Mouse (Mus musculus) spleen, adult 12 weeks (tissue): ENCODE results near the gene Usp29.
"Not testable (repeated sequence)": the region's sequence is repeated elsewhere in the genome, so short reads cannot be mapped to it uniquely, and the experiment has no call there.

ENCODE experiments used
- DNase-seq: peaks from one replicate; pipeline ENCODE4 v3.0.0; 2022; ENCODE audit warnings: low spot score

Gene Usp29

DNA sequence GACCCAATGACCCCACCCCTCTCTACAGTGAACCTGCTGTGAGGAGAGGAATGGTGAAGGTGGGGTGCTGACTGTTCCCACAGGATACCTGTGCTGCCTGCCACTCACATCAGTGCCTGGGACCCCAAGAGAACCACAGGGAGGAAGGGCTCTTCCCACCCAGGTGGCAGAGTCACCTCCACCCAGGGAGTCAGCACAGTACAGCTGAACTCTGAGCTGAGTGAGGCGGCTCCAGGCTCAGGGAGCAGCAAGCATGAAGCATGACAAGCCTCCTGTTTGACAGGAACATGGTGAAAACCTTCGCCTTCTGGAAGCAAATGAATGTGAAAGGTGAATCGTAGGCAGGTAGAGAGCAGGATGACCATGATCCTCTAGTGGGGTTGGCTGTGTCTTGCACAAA lies 148.5 kb downstream of the Usp29 start:
- DNase-seq, result not testable (repeated sequence)

DNA sequence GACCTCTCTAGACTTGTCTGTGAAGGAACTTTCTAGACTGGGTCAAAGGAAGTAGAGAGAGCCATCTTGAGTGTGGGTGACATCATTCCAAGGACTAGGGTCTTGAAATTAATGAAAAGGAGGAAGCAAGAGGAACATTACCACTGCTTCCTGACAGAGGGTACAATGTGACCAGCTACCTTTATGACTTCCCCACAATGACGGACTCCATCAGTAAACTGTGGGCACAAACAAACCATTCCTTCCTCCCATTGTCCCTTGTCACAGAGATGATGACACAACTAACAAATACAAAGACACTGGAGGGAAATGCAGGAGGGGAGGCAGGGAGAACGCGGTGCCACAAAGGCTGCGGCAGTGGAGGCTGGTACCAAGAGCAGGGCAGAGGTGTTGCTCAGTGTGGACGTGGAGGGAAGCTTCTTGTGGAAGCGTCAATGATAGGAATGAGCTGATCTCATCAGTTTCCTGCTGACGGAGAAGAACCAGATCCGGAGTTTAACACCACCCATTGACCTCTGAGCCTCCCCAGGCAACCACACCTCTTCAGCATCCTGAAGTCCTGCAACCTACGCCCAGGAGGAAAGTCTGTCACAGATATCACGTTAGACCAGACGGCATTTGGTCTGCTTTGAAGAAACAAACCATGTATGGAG lies 149.3 kb downstream of the Usp29 start:
- DNase-seq, result no peak

DNA sequence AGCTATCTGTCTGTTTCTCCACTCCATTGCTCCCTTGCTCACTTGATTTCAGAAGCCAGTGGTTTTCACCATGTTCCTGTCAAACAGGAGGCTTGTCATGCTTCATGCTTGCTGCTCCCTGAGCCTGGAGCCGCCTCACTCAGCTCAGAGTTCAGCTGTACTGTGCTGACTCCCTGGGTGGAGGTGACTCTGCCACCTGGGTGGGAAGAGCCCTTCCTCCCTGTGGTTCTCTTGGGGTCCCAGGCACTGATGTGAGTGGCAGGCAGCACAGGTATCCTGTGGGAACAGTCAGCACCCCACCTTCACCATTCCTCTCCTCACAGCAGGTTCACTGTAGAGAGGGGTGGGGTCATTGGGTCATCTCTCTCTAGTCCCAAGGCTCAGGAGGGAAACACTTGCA lies 150.5 kb downstream of the Usp29 start:
- not testable (repeated sequence) for DNase-seq

DNA sequence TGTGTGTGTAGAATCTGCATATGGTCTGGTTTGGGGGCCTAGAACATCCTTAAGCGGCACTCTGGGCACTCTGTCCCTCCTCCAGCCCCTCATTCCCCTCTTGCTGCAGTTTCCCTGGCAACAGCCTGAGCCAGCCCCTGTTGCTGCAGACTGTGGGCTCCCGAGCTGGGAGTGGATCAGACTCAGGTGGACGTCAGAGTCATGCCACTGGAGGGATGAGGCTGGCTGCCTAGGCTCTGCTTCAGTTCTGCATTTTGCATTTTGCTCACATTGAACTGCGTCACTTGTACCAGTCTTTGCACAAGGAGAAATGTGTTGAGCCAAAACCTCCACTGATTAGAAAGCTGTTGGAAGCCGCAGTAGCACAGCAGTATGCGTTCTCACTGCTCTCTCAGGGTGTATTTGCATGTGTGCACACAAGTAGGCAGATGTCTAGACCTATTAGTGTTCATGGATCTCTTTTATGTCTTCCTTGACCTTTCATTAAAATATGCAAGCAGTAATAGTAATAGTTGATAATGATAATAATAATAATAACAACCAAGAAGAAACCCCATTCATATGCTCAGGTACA lies 151.2 kb downstream of the Usp29 start:
- DNase-seq, result no peak

GRCm38 (mm10) chr7:6883376-6884147 lies 153.2 kb downstream of the Usp29 start:
- DNase-seq, result no peak

DNA sequence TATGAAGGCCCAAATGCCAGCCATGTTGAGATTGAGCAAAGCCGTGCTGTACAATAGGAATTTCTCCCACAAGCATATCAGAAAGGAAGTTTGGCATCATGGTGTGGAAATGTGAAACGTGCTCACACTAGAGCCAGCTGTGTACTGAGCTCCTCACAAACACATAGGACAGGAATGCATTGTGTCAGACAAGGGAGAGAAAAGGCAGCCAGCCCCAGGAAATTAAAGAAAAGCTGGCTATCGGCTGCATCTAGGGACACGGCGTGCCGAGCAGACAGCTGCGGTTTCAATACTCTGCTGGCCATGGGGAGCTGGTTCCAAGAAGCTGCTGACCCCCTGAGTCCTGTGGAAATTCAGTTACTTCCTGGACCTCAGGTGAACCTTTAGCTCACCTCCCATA lies 155.0 kb downstream of the Usp29 start:
- DNase-seq, result no peak

DNA sequence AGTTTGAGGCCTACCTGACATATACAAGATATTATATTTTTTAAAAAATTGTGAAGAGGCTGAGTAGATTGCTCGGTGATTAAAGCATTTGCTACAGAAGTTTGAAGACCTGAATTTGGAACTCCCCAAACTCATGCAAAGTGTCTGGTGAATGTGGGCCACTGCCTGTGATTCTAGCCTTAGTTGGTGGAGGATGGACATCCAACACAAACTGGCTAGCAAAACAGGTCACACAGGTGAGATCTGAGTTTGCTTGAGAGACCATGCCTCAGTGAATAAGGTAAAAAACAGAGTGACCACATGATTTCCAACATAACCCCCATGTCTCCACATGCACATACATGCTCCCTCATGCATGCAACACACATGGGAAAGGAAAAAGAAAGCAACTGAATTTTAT lies 156.5 kb downstream of the Usp29 start:
- no peak for DNase-seq

GRCm38 (mm10) chr7:6889871-6890270 lies 159.5 kb downstream of the Usp29 start:
- no peak for DNase-seq

GRCm38 (mm10) chr7:6891206-6891605 lies 160.8 kb downstream of the Usp29 start:
- DNase-seq, result no peak

DNA sequence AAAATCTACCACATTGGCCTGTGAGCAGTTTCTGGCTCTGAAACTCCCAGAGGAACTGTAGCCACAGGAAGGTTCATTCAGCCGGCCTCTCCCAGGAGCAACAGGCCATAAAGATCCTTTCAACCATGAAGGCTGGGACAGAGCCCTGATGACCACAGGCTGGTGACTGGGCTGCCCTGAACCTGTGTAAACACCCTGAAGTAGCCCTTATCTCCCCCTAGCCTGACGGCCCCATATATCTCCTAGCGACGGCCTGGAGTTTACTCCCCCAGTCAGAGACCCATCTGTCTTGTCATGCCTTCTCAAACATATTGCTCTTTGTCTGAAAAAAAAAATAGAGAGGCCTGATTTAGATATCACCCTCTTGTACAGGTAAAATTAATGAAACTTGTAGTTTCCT lies 166.6 kb downstream of the Usp29 start:
- not testable (repeated sequence) for DNase-seq

DNA sequence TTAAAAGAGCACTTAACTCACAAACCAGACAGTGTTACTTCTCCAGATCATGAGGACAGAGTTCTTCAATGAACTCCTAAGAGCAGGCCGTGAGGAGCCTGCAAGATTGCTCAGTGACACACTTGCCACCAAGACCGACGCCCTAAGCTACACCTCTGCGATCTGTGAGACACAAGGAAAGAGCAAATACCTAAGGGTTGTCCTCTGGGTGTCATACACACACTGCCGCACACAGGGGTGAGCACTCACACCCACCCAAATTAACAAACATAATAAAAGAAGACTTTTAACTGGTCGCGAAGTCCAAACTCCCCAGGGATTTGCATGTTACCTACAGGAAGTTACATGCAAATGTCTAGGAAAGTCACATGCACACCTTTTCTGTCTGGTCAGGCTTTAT lies 170.3 kb downstream of the Usp29 start:
- DNase-seq, result no peak

DNA sequence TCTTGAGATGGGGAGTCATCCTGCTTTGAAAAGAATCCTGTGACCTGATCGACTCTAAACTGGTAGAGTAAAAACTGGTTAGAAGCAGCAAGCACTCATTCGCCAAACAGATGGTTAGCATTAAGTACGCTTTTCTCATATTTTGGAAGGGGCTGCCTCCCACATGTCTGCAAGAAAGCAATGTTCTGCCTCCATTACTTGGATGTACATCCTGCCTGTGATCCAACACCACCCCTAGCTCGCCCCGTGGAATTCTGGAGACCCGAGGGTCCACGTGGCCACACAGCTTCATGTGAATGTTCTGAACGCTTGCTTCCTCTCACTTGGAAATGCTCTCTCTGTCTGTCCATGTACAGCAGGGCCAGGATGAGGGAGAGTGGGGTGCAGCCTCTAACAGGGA lies 173.1 kb downstream of the Usp29 start:
- no peak for DNase-seq

- DNase-seq, result no peak
These were observed 180.1 kb downstream of the Usp29 start for GRCm38 (mm10) chr7:6910527-6910926.

DNA sequence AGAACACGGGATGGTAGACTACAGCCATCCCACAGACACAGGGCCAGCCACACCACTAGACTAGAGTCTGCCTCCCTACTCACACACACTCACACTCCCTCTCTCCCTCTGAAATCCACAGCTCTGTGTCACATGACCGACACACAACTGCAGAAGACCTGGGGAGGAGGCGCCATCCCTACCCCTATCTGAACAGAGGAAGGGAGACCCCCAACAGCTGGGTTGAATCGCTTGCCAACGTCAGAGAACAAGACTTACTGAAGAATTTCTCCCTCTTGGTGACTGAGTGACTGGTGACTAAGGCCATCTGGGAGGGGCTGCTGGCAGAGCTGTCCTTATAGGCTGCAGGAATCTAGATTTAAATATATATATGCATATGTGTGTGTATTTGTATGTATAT lies 181.4 kb downstream of the Usp29 start:
- DNase-seq, result no peak

GRCm38 (mm10) chr7:6913439-6914380 lies 183.3 kb downstream of the Usp29 start:
- DNase-seq, result no peak

GRCm38 (mm10) chr7:6917126-6917525 lies 186.7 kb downstream of the Usp29 start:
- DNase-seq, result no peak

- no peak for DNase-seq
These were observed 187.9 kb downstream of the Usp29 start for GRCm38 (mm10) chr7:6918267-6918666.

DNA sequence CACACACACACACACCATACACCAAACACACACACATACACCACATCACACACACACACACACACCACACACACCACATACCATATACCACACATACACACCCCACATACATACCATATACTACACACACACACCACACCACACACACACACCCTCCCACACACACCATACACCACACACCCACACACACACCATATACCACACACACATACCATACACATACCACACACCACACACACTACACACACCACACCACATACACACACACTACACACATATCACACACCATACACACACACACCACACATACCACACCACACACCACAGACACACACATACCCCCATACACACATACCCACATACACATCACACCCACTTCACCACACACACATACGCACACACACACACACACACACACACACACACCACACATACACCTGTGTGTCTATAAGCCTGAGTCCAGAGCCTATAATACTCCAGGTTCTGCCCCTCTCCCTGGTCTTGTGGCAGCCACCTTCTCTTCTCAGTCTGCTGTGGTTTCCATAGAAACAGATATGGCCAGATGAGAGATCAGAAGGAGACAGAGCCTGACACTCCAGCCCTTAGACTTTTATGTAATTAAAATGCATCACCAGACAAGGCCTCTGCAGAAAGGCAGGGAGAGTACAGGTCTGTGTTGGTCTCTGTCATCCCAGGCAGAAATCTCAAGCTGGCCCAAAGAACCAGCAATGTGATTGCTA lies 188.9 kb downstream of the Usp29 start:
- no peak for DNase-seq

DNA sequence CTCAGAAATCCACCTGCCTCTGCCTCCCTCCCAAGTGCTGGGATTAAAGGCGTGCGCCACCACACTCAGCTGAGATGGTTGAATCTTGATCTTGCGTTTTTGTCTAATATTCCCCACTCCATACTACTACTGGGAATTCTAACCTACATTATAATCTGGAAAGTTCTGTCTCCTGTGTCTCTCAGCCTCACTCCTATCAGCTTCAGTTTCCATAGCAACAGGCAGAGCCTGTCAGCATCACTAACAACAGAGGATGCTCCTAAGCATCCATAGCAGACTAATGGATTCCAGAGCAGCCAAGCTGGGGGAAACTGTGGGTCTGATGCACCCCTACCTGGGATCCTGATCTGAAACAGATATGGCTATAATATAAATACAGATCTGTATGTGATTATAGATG lies 193.1 kb downstream of the Usp29 start:
- DNase-seq, result no peak

DNA sequence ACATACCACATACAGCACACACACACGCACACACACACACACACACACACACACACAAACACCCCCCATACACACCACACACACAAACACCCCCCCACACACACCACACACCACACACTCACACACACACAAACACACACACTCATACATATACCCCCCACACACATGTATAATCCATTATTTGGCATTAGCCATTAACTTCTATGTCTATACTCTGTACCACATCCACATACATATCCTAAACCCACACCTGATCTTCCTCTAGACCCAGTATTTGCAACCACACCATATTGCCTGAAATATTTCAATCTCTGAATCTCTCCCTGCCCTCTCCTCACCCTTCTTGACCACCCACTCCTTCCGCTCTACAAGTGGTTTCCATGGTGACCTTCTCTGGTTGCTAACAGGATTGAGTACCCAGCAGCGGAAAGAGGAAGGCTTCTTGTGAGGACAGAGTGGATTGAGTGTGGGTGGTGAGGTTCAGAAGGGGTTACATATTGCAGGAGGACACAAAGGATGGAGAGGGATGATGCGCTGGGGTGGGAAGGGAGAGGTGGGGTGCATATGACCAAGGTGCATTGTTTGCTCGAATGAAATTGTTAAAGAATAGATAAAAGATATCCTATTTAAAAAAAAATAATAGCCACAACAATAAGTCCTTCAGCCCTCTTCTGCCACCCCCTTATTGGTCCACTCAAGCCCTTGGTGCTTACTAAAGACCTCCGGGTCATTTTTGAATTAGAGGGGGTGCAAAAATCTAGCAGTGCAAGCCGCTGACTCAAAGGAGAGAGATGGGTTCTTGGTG lies 195.8 kb downstream of the Usp29 start:
- no peak for DNase-seq

DNA sequence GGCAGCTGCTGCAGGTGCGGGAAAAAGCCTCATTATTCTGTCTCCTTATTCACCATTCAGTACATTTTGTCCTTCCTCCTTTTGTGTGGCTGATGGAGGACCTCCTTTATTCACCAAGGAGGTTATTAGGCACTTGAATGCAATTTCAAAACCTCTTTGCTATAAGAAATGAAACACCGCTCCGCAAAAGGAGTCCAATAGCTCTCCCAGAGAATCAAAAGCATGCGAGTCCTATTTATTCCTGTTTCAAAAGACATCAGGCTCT lies 196.3 kb downstream of the Usp29 start:
- DNase-seq, result no peak
